Mouse (Mus musculus) cerebellum, adult 8-10 months (tissue): Measurements from ENCODE around the gene Kcnc3.

ENCODE experiments used
- DNase-seq: peaks from one replicate; pipeline ENCODE4 v3.0.0; 2022

Gene Kcnc3

GRCm38 (mm10) chr7:44571811-44572210, 18.7 kb upstream of the Kcnc3 start:
- DNase-seq: no peak

GRCm38 (mm10) chr7:44572213-44572701, 18.2 kb upstream of the Kcnc3 start, which contains the start of gene Napsa:
Napsa (plus strand) TSS chr7:44572380.
- DNase-seq: no peak

GRCm38 (mm10) chr7:44572956-44573484, 17.4 kb upstream of the Kcnc3 start:
- no peak for DNase-seq

GRCm38 (mm10) chr7:44576333-44576844, 14.1 kb upstream of the Kcnc3 start:
- no peak for DNase-seq

- DNase-seq: no peak
Measured at GRCm38 (mm10) chr7:44581637-44582036, 8.8 kb upstream of the Kcnc3 start.

GRCm38 (mm10) chr7:44582709-44583108, 7.8 kb upstream of the Kcnc3 start:
- no peak for DNase-seq

GRCm38 (mm10) chr7:44583146-44583545, 7.3 kb upstream of the Kcnc3 start:
- no peak for DNase-seq

- peak; percentile 28 for DNase-seq
Measured at GRCm38 (mm10) chr7:44584265-44584804, 6.1 kb upstream of the Kcnc3 start.

- DNase-seq: peak; percentile 28
Measured at GRCm38 (mm10) chr7:44584921-44585320, 5.5 kb upstream of the Kcnc3 start.

- DNase-seq: peak; percentile 25
Measured at GRCm38 (mm10) chr7:44585606-44586005, 4.9 kb upstream of the Kcnc3 start.

GRCm38 (mm10) chr7:44586518-44586917, 3.9 kb upstream of the Kcnc3 start:
- DNase-seq: peak; percentile 84

- DNase-seq: peak; percentile 90
Measured at GRCm38 (mm10) chr7:44586930-44587329, 3.5 kb upstream of the Kcnc3 start.

- DNase-seq: peak; percentile 27
Measured at GRCm38 (mm10) chr7:44587676-44588075, 2.8 kb upstream of the Kcnc3 start.

GRCm38 (mm10) chr7:44588338-44588737, 2.1 kb upstream of the Kcnc3 start:
- peak; percentile 62 for DNase-seq

GRCm38 (mm10) chr7:44589149-44589548, 1.3 kb upstream of the Kcnc3 start:
- peak; percentile 95 for DNase-seq

- DNase-seq: peak; percentile 54
Measured at GRCm38 (mm10) chr7:44589946-44590345, 518 bp upstream of the Kcnc3 start.

GRCm38 (mm10) chr7:44591348-44592116, 1.1 kb downstream of the Kcnc3 start:
- peak; percentile 64 for DNase-seq

GRCm38 (mm10) chr7:44593051-44593450, 2.6 kb downstream of the Kcnc3 start:
- DNase-seq: peak; percentile 53

GRCm38 (mm10) chr7:44593775-44594174, 3.3 kb downstream of the Kcnc3 start:
- peak; percentile 95 for DNase-seq

- DNase-seq: peak; percentile 85
Measured at GRCm38 (mm10) chr7:44594291-44594690, 3.8 kb downstream of the Kcnc3 start.

GRCm38 (mm10) chr7:44595131-44595561, 4.7 kb downstream of the Kcnc3 start:
- peak; percentile 47 for DNase-seq

- peak; percentile 37 for DNase-seq
Measured at GRCm38 (mm10) chr7:44596051-44596450, 5.6 kb downstream of the Kcnc3 start.

GRCm38 (mm10) chr7:44596996-44597538, 6.6 kb downstream of the Kcnc3 start:
- DNase-seq: peak; percentile 37
